In the genomic region with DNA sequence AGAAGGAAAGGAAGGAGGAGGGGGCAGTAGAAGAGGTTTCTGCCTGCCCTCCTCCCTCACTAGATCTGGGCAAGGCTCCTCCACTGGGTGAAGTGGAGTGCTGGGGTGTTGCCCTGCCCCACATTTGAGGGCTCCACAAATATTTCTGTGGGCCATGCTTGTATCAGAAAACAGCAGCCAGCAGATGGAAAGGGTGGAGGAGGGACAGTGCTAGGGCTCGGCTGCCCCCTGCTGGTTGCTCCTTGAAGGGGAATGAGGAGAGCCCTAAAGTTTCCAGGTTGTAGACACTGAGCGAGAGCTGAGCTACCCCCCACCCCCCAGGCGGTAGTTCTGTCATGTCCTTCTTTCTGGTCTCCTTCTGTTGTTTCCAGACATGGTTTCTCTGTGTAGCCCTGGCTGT, we compare ENCODE assay signal across 8 mouse cellular contexts. TPM values are rescaled to one million over a fixed set of nuclear protein-coding genes. Genes with fewer than 3 reads are reported as not detected.
DNase-seq lines count a peak whose midpoint lies in the region; ATAC-seq and TF ChIP-seq lines count a peak whose summit lies in the region.

No protein-coding gene starts in this region.

- peak; percentile 48; the same call in 1 of the 2 replicates for ATAC-seq in lung, embryonic 16.5 days (ENCODE audit: low read depth)

- H3K36me3 ChIP-seq in E14TG2a.4 (ENCODE audit: insufficient read depth, low read length) = no peaks in the 10 kb centered on the region
- no peaks in the 10 kb centered on the region for H3K36me3 ChIP-seq in embryonic facial prominence, embryonic 10.5 days (replicated peaks)
- no peaks in the 10 kb centered on the region for H3K36me3 ChIP-seq in lung, embryonic 16.5 days (ENCODE audit: control insufficient read depth, insufficient read depth, low read length)

- DNase-seq in adrenal gland, postnatal 10 days = peak; percentile 80
- DNase-seq in embryonic facial prominence, embryonic 10.5 days (ENCODE audit: low spot score) = peak; percentile 82
- DNase-seq in heart, postnatal 14 days = peak; percentile 77 to 84
- DNase-seq in kidney, postnatal 36 days = peak; percentile 62 to 88
- peak; percentile 54 for DNase-seq in ovary, postnatal 14 days (ENCODE audit: low spot score)
- DNase-seq in thymus, postnatal 36 days = peak; percentile 68 to 70

- no peaks in the 10 kb centered on the region for H3K9me3 ChIP-seq in E14TG2a.4 (ENCODE audit: low read length)
- no peaks in the 10 kb centered on the region for H3K9me3 ChIP-seq in embryonic facial prominence, embryonic 10.5 days
- no peaks in the 10 kb centered on the region for H3K9me3 ChIP-seq in lung, embryonic 16.5 days (ENCODE audit: control insufficient read depth, low read length)

- peak overlapping the region; percentile 66 for H3K4me3 ChIP-seq in E14TG2a.4 (replicated peaks; ENCODE audit: low read length)
- H3K4me3 ChIP-seq in embryonic facial prominence, embryonic 10.5 days = no peak overlapping the region
- H3K4me3 ChIP-seq in lung, embryonic 16.5 days (ENCODE audit: low read length) = no peak overlapping the region

- no peak overlapping the region for H3K4me2 ChIP-seq in lung, embryonic 16.5 days (ENCODE audit: low read depth, low read length)

- H3K27me3 ChIP-seq in E14TG2a.4 (ENCODE audit: insufficient read depth, low read length) = peaks cover 24% of the 10 kb centered on the region
- H3K27me3 ChIP-seq in embryonic facial prominence, embryonic 10.5 days (replicated peaks; ENCODE audit: low read depth, poor library complexity, severe bottlenecking) = no peaks in the 10 kb centered on the region; the same call in 1 of the 2 replicates
- H3K27me3 ChIP-seq in lung, embryonic 16.5 days (ENCODE audit: control insufficient read depth, insufficient read depth, low read depth, low read length) = no peaks in the 10 kb centered on the region

- H3K4me1 ChIP-seq in E14TG2a.4 (replicated peaks; ENCODE audit: low read depth, low read length) = peaks cover 36% of the 10 kb centered on the region
- H3K4me1 ChIP-seq in embryonic facial prominence, embryonic 10.5 days = peaks cover 19% of the 10 kb centered on the region
- peaks cover 14% of the 10 kb centered on the region for H3K4me1 ChIP-seq in lung, embryonic 16.5 days (replicated peaks; ENCODE audit: control insufficient read depth, insufficient read depth, low read length)

- no peak overlapping the region for H3K9ac ChIP-seq in lung, embryonic 16.5 days (ENCODE audit: low read length)

- H3K27ac ChIP-seq in embryonic facial prominence, embryonic 10.5 days (replicated peaks) = peak overlapping the region; percentile 78
- H3K27ac ChIP-seq in lung, embryonic 16.5 days (ENCODE audit: low read length) = no peak overlapping the region

- WGBS in embryonic facial prominence, embryonic 10.5 days = 14% methylated on average over 3 of the region's 3 CpGs
- WGBS in lung, embryonic 16.5 days = 25% methylated on average over 3 of the region's 3 CpGs

- intact Hi-C loops in heart, postnatal 14 days (cut with DNase I) = loop anchor here (10.0 kb wide), 1 partner anchor 526 kb away; a partner anchor contains a TSS

- TF ChIP-seq CTCF in E14TG2a.4 (conservative IDR thresholded peaks at IDR 0.05; ENCODE audit: low read length) = peak; percentile 59

RNA-seq across cellular contexts. Expression of a gene that starts 26.9 kb away (rescaled TPM):
- total RNA-seq in adrenal gland, postnatal 10 days (2021) = 1 to 10 TPM; 4.9 to 5.1 TPM
- polyA plus RNA-seq in embryonic facial prominence, embryonic 10.5 days (2016; fragmentation: Nextera tagmentation; extraction: Ambion mirVana) = 5.4 and 5.8 TPM in 2 replicates
- total RNA-seq in heart, postnatal 14 days (2021) = 1 to 10 TPM; 6.7 to 9.2 TPM
- 4.3 and 5.0 TPM in 2 replicates for polyA plus RNA-seq in lung, embryonic 16.5 days (2015; fragmentation: Nextera tagmentation; extraction: Ambion mirVana)
